In the genomic region with DNA sequence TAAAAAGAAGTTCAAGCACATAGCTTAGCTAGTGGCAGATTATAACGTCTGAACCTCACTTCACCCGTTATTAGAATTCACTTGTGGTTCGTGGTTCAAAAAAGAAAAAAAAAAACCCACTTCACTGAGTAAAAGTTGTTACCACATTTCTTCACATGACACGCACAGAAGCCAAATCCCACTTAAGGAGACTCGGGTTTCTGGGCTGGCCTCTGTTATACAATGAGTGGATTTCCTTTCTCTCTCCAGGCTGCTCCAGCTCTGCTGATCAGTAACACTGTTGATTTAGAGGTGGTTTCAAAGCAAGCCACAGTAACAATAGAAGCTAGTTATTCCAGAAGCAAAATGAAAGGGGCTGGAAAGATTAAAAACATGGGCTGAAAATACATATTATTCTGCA, we compare ENCODE assay signal across 16 mouse cellular contexts.
"Had no signal": no experiment of that assay in that cellular context is flagged by ENCODE, and none has a peak within 500 bp of the region (broad histone marks: within the 10 kb centered on the region; RNA-seq: fewer than 3 reads in every experiment).

No protein-coding gene starts in this region.

- H3K9me3 ChIP-seq: limb, embryonic 12.5 days; liver, embryonic 13.5 days; neural tube, embryonic 13.5 days; stomach, embryonic 15.5 days had no signal

- H3K4me2 ChIP-seq: limb, embryonic 12.5 days; liver, embryonic 13.5 days; neural tube, embryonic 13.5 days; stomach, embryonic 15.5 days had no signal

- H3K4me3 ChIP-seq: limb, embryonic 12.5 days; liver, embryonic 13.5 days; neural tube, embryonic 13.5 days; stomach, embryonic 15.5 days had no signal

- H3K4me1 ChIP-seq: limb, embryonic 12.5 days; liver, embryonic 13.5 days; neural tube, embryonic 13.5 days; stomach, embryonic 15.5 days had no signal

- H3K27ac ChIP-seq: limb, embryonic 12.5 days; liver, embryonic 13.5 days; neural tube, embryonic 13.5 days; stomach, embryonic 15.5 days had no signal

- H3K36me3 ChIP-seq: limb, embryonic 12.5 days; liver, embryonic 13.5 days; neural tube, embryonic 13.5 days; stomach, embryonic 15.5 days had no signal

- H3K27me3 ChIP-seq: limb, embryonic 12.5 days; liver, embryonic 13.5 days; neural tube, embryonic 13.5 days; stomach, embryonic 15.5 days had no signal

- H3K9ac ChIP-seq: limb, embryonic 12.5 days; liver, embryonic 13.5 days; liver, postnatal 0 days; neural tube, embryonic 13.5 days; stomach, embryonic 15.5 days had no signal

- DNase-seq: kidney, adult 8-10 months; kidney, postnatal 25 days; layer of hippocampus, adult 9-11 months; layer of hippocampus, postnatal 36 days; liver; liver, embryonic 13.5 days; liver, postnatal 0 days; lung, postnatal 10 days; midbrain, embryonic 14.5 days; retina, postnatal 1 day; right cerebral cortex, postnatal 4 days; thymus, adult 2 months; thymus, postnatal 25 days had no signal

- ATAC-seq: liver, postnatal 0 days had no signal
